Mouse (Mus musculus) stomach, adult 2 months (tissue): ENCODE data around the gene Gm47841. TPM values are rescaled to one million over a fixed set of nuclear protein-coding genes. Genes with fewer than 3 reads are reported as not detected.

ENCODE experiments used
- polyA plus RNA-seq: library from polyadenylated mRNA; depleted of rRNA; stranded (reverse); fragments of >200 nt; gene quantifications from 2 replicates; pipeline ENCODE4 v1.2.3, GENCODE M21; 2012; rRNA removed

Gene Gm47841
- 0.13 and 0.22 TPM in 2 replicates for polyA plus RNA-seq

GRCm38 (mm10) chr15:101047194-101047555 is at the start of gene Gm47841:
Gene Gm47841 (minus strand): TSS chr15:101047397.

GRCm38 (mm10) chr15:101077813-101078730 is 30.9 kb upstream of the Gm47841 start, which contains the start of gene Fignl2:
Gene Fignl2 (minus strand): TSS chr15:101078567.

Other genes with a start within 250 kb of the Gm47841 start
- 0.08 and 0.09 TPM in 2 replicates for gene Scn8a, start 177.5 kb downstream of the Gm47841 start, polyA plus RNA-seq
- 2.0 and 2.4 TPM in 2 replicates for gene Fignl2, start 31.2 kb upstream of the Gm47841 start, polyA plus RNA-seq
- not detected in 2 replicates for gene Ankrd33, start 68.4 kb upstream of the Gm47841 start, polyA plus RNA-seq
- 15.0 and 16.2 TPM in 2 replicates for gene Acvrl1, start 81.1 kb upstream of the Gm47841 start, polyA plus RNA-seq
- gene Acvr1b, start 126.7 kb upstream of the Gm47841 start, polyA plus RNA-seq = 20.5 and 24.8 TPM in 2 replicates
- gene Grasp, start 176.8 kb upstream of the Gm47841 start, polyA plus RNA-seq = 7.5 and 12.5 TPM in 2 replicates
- 6.7 and 8.3 TPM in 2 replicates for gene Nr4a1, start 206.9 kb upstream of the Gm47841 start, polyA plus RNA-seq
- 19.1 and 20.5 TPM in 2 replicates for gene Atg101, start 236.9 kb upstream of the Gm47841 start, polyA plus RNA-seq
- 0.53 and 0.61 TPM in 2 replicates for gene 6030408B16Rik, start 245.8 kb upstream of the Gm47841 start, polyA plus RNA-seq